ENCODE assay signal across 8 mouse cellular contexts in genomic region chr4:87229224-87229959, GRCm38 (mm10). TPM values are rescaled to one million over a fixed set of nuclear protein-coding genes. Genes with fewer than 3 reads are reported as not detected.
DNase-seq lines count a peak whose midpoint lies in the region; ATAC-seq and TF ChIP-seq lines count a peak whose summit lies in the region.

No protein-coding gene starts in this region.

- peak overlapping the region; percentile 96 for H3K4me2 ChIP-seq in forebrain, embryonic 14.5 days (ENCODE audit: low read length)
- H3K4me2 ChIP-seq in liver, embryonic 12.5 days: peak overlapping the region; percentile 69
- peak overlapping the region; percentile 89 for H3K4me2 ChIP-seq in stomach, postnatal 0 days (replicated peaks; ENCODE audit: low read depth)

- peak overlapping the region; percentile 55 for H3K4me3 ChIP-seq in ES-Bruce4 (ENCODE audit: low read depth, low read length)
- H3K4me3 ChIP-seq in forebrain, embryonic 14.5 days (ENCODE audit: low read depth, low read length): peak overlapping the region; percentile 58
- peak overlapping the region; percentile 48; the same call in 1 of the 2 replicates for H3K4me3 ChIP-seq in liver, embryonic 12.5 days
- peak overlapping the region; percentile 44 for H3K4me3 ChIP-seq in stomach, postnatal 0 days (ENCODE audit: low read depth, low read length)

- WGBS in forebrain, embryonic 14.5 days: 8% methylated on average over 14 of the region's 14 CpGs
- WGBS in liver, embryonic 12.5 days (ENCODE audit: insufficient replicate concordance): 18% methylated on average over 14 of the region's 14 CpGs
- 16% methylated on average over 14 of the region's 14 CpGs for WGBS in stomach, postnatal 0 days

- no peak for DNase-seq in frontal cortex, postnatal 10 days (ENCODE audit: low spot score in 2 of 2)
- peak; percentile 47 for DNase-seq in forebrain, embryonic 14.5 days (ENCODE audit: low spot score)
- DNase-seq in stomach, postnatal 0 days (ENCODE audit: low spot score): no peak
- no peak for DNase-seq in thymus, adult 18-20 months
- DNase-seq in adipocyte (ENCODE audit: low spot score): no peak

- H3K36me3 ChIP-seq in ES-Bruce4 (ENCODE audit: control insufficient read depth, insufficient read depth, low read length, poor library complexity, severe bottlenecking): no peaks in the 10 kb centered on the region
- no peaks in the 10 kb centered on the region for H3K36me3 ChIP-seq in forebrain, embryonic 14.5 days (ENCODE audit: control insufficient read depth, insufficient read depth, low read length)
- no peaks in the 10 kb centered on the region for H3K36me3 ChIP-seq in liver, embryonic 12.5 days
- H3K36me3 ChIP-seq in stomach, postnatal 0 days (ENCODE audit: control insufficient read depth, insufficient read depth, low read length): no peaks in the 10 kb centered on the region

- TF ChIP-seq POLR2A in ES-Bruce4 (IDR thresholded peaks at IDR 0.05; ENCODE audit: insufficient read depth, low read length): no peak

- H3K27me3 ChIP-seq in ES-Bruce4 (ENCODE audit: control insufficient read depth, insufficient read depth, low read length, poor library complexity, severe bottlenecking): no peaks in the 10 kb centered on the region; the same call in 1 of the 2 replicates
- no peaks in the 10 kb centered on the region for H3K27me3 ChIP-seq in forebrain, embryonic 14.5 days (replicated peaks; ENCODE audit: control insufficient read depth, insufficient read depth, low read length)
- H3K27me3 ChIP-seq in liver, embryonic 12.5 days (replicated peaks): peaks cover 24% of the 10 kb centered on the region
- H3K27me3 ChIP-seq in stomach, postnatal 0 days (ENCODE audit: control insufficient read depth, insufficient read depth, low read length): no peaks in the 10 kb centered on the region

- TF ChIP-seq CTCF in ES-Bruce4 (IDR thresholded peaks at IDR 0.05; ENCODE audit: low read depth, low read length): no peak
- TF ChIP-seq CTCF in stomach, postnatal 0 days (IDR thresholded peaks at IDR 0.05; ENCODE audit: low read depth): no peak

- no peak for TF ChIP-seq EP300 in ES-Bruce4 (IDR thresholded peaks at IDR 0.05; ENCODE audit: insufficient read depth, low read depth, low read length)
- no peak for TF ChIP-seq EP300 in stomach, postnatal 0 days (optimal IDR thresholded peaks at IDR 0.05)

- no peaks in the 10 kb centered on the region for H3K9me3 ChIP-seq in ES-Bruce4 (replicated peaks; ENCODE audit: control insufficient read depth, insufficient read depth, low read length, poor library complexity, severe bottlenecking)
- no peaks in the 10 kb centered on the region for H3K9me3 ChIP-seq in forebrain, embryonic 14.5 days (replicated peaks; ENCODE audit: control insufficient read depth, low read length)
- no peaks in the 10 kb centered on the region for H3K9me3 ChIP-seq in liver, embryonic 12.5 days (replicated peaks)
- no peaks in the 10 kb centered on the region for H3K9me3 ChIP-seq in stomach, postnatal 0 days (ENCODE audit: control insufficient read depth, low read length)

- peak; percentile 56 for ATAC-seq in frontal cortex, adult (ENCODE audit: low TSS enrichment)
- peak; percentile 61 for ATAC-seq in forebrain, embryonic 14.5 days
- ATAC-seq in liver, embryonic 12.5 days: no peak
- ATAC-seq in stomach, postnatal 0 days (ENCODE audit: low FRiP score, low TSS enrichment): no peak; the same call in 1 of the 2 replicates

- H3K9ac ChIP-seq in ES-Bruce4 (ENCODE audit: low read depth, poor library complexity, severe bottlenecking): no peak overlapping the region; the same call in 1 of the 2 replicates
- peak overlapping the region; percentile 70 for H3K9ac ChIP-seq in forebrain, embryonic 14.5 days (ENCODE audit: low read length)
- no peak overlapping the region for H3K9ac ChIP-seq in liver, embryonic 12.5 days
- no peak overlapping the region for H3K9ac ChIP-seq in stomach, postnatal 0 days (ENCODE audit: low read length)

- no peaks in the 10 kb centered on the region for H3K4me1 ChIP-seq in ES-Bruce4 (ENCODE audit: control insufficient read depth, insufficient read depth, low read length)
- H3K4me1 ChIP-seq in forebrain, embryonic 14.5 days (ENCODE audit: control insufficient read depth, insufficient read depth, low read length): no peaks in the 10 kb centered on the region
- no peaks in the 10 kb centered on the region for H3K4me1 ChIP-seq in liver, embryonic 12.5 days
- 0 out of 2 replicates have a peak, but pooled peaks cover 2% of the 10 kb centered on the region for H3K4me1 ChIP-seq in stomach, postnatal 0 days (replicated peaks; ENCODE audit: control insufficient read depth, insufficient read depth)

- H3K27ac ChIP-seq in ES-Bruce4 (ENCODE audit: insufficient read depth, low read length): no peak overlapping the region
- no peak overlapping the region for H3K27ac ChIP-seq in forebrain, embryonic 14.5 days (ENCODE audit: low read depth, low read length)
- no peak overlapping the region for H3K27ac ChIP-seq in liver, embryonic 12.5 days
- H3K27ac ChIP-seq in stomach, postnatal 0 days (replicated peaks): no peak overlapping the region

RNA-seq across cellular contexts. Expression of gene Slc24a2, which starts 0.9 kb away (rescaled TPM):
- polyA plus RNA-seq in ES-Bruce4 (2011; ENCODE audit: insufficient read depth, insufficient read length, low read depth, missing spikeins): not detected in 2 replicates
- polyA plus RNA-seq in forebrain, embryonic 14.5 days (2014; fragmentation: Nextera tagmentation; extraction: Ambion mirVana): 1.4 TPM in 2 replicates
- polyA plus RNA-seq in liver, embryonic 12.5 days (2016; fragmentation: Nextera tagmentation; extraction: Ambion mirVana): 0.10 TPM in 1 of 2 replicates, not detected in the other
- 0.05 and 0.11 TPM in 2 replicates for polyA plus RNA-seq in stomach, postnatal 0 days (2015; fragmentation: Nextera tagmentation; extraction: Ambion mirVana)

Comparison
In these comparisons a context has a peak if more than half of its experiments do, and no peak if none do; other contexts are left out.
1. ATAC-seq: peak in frontal cortex, adult (single experiment) and forebrain, embryonic 14.5 days (single experiment); none in liver, embryonic 12.5 days (single experiment) and stomach, postnatal 0 days (single experiment).
2. Peak in every context shown above with its lines, with median percentiles within 50 percentile points of each other: H3K4me3 ChIP-seq and H3K4me2 ChIP-seq.